Mouse (Mus musculus) CH12.LX (cell line): ENCODE measurements around the gene Shisal2b. TPM values are rescaled to one million over a fixed set of nuclear protein-coding genes. Genes with fewer than 3 reads are reported as not detected.

Experiments
- DNase-seq: peaks from one replicate; pipeline ENCODE4 v3.0.0-alpha.2; 2013; ENCODE audit errors: extremely low read depth
- H3K27ac ChIP-seq: 2 replicates; pipeline ENCODE4 v1.5.1; 2012; ENCODE audit warnings: low read depth, mild to moderate bottlenecking, control low read depth, moderate library complexity; ENCODE audit not compliant: insufficient read depth
- H3K27me3 ChIP-seq: replicated peaks from 2 replicates; pipeline ENCODE3; 2012; ENCODE audit warnings: inconsistent platforms
- H3K36me3 ChIP-seq, 2 experiments: replicated peaks in 1 of 2; 2 replicates each; pipeline versions ENCODE3 to v1.6.1; 2012; ENCODE audit warnings: inconsistent platforms in 1 of 2, low read length in 1 of 2, mild to moderate bottlenecking in 1 of 2, mixed read lengths in 1 of 2, moderate library complexity in 1 of 2; ENCODE audit not compliant: control insufficient read depth in 1 of 2, insufficient read depth in 1 of 2
- H3K4me1 ChIP-seq, 2 experiments: 2 replicates each; pipeline ENCODE4 v1.6.1; 2012; ENCODE audit warnings: inconsistent platforms in 1 of 2, moderate library complexity in 1 of 2; ENCODE audit not compliant: insufficient read depth in 2 of 2, control insufficient read depth in 1 of 2
- H3K4me2 ChIP-seq: 2 replicates; pipeline ENCODE4 v1.6.1; 2012; ENCODE audit warnings: low read depth, mild to moderate bottlenecking, control low read depth; ENCODE audit not compliant: poor library complexity, insufficient read depth, severe bottlenecking
- H3K4me3 ChIP-seq, 3 experiments: fragments of 150-350 bp in 1 of 3; sonication (generic) in 1 of 3; replicated peaks in 1 of 3; 2 replicates each; pipeline versions ENCODE3 to v1.5.1; 2011 to 2012; ENCODE audit warnings: low read depth in 2 of 3, low read length in 2 of 3, mild to moderate bottlenecking in 2 of 3, moderate library complexity in 2 of 3, control low read depth in 1 of 3, improper control_type of control experiment in 1 of 3, inconsistent platforms in 1 of 3, mixed read lengths in 1 of 3; ENCODE audit not compliant: poor library complexity in 1 of 3
- H3K79me2 ChIP-seq: replicated peaks from 2 replicates; pipeline ENCODE4 v1.6.1; 2012; ENCODE audit warnings: mild to moderate bottlenecking, moderate library complexity; ENCODE audit not compliant: control insufficient read depth, poor library complexity, insufficient read depth, severe bottlenecking; ENCODE audit errors: extremely low read depth
- H3K9ac ChIP-seq: 2 replicates; pipeline ENCODE4 v1.6.1; 2012; ENCODE audit warnings: low read depth, mild to moderate bottlenecking, control low read depth, moderate library complexity; ENCODE audit not compliant: insufficient read depth
- H3K9me3 ChIP-seq: replicated peaks from 2 replicates; pipeline ENCODE3; 2012; ENCODE audit warnings: low read length, inconsistent platforms, mixed read lengths
- BHLHE40 ChIP-seq: IDR thresholded peaks from 2 replicates; pipeline ENCODE4 v1.6.1; 2011; ENCODE audit warnings: mild to moderate bottlenecking, low read depth, low read length, improper control_type of control experiment
- CTCF ChIP-seq, 2 experiments: IDR thresholded peaks in 1 of 2; conservative IDR thresholded peaks in 1 of 2; 2 replicates each; pipeline ENCODE4 v1.5.1; 2011 to 2012; ENCODE audit warnings: low read depth in 2 of 2, low read length in 2 of 2, improper control_type of control experiment in 1 of 2, inconsistent platforms in 1 of 2, mild to moderate bottlenecking in 1 of 2, moderate library complexity in 1 of 2
- ELF1 ChIP-seq: IDR thresholded peaks from 2 replicates; pipeline ENCODE4 v1.6.1; 2014; ENCODE audit warnings: low read depth, mild to moderate bottlenecking, inconsistent platforms, low read length, improper control_type of control experiment
- HCFC1 ChIP-seq: IDR thresholded peaks from 2 replicates; pipeline ENCODE4 v1.6.1; 2012; ENCODE audit warnings: low read depth, mild to moderate bottlenecking, inconsistent platforms, low read length, improper control_type of control experiment
- IRF4 ChIP-seq: IDR thresholded peaks from 2 replicates; pipeline ENCODE4 v1.6.1; 2014; ENCODE audit warnings: low read depth, mild to moderate bottlenecking, inconsistent platforms, low read length, improper control_type of control experiment
- MAZ ChIP-seq: IDR thresholded peaks from 2 replicates; pipeline ENCODE4 v1.6.1; 2012; ENCODE audit warnings: low read depth, mild to moderate bottlenecking, inconsistent platforms, low read length, improper control_type of control experiment, moderate library complexity
- MEF2A ChIP-seq: IDR thresholded peaks from 2 replicates; pipeline ENCODE4 v1.6.1; 2014; ENCODE audit warnings: low read depth, mild to moderate bottlenecking, inconsistent platforms, low read length, improper control_type of control experiment, borderline replicate concordance
- MXI1 ChIP-seq: IDR thresholded peaks from 2 replicates; pipeline ENCODE4 v1.6.1; 2011; ENCODE audit warnings: mild to moderate bottlenecking, low read depth, low read length, improper control_type of control experiment
- NRF1 ChIP-seq: IDR thresholded peaks from 2 replicates; pipeline ENCODE4 v1.6.1; 2014; ENCODE audit warnings: low read depth, mild to moderate bottlenecking, inconsistent platforms, low read length, improper control_type of control experiment, moderate library complexity
- PAX5 ChIP-seq: IDR thresholded peaks from 2 replicates; pipeline ENCODE4 v1.6.1; 2012; ENCODE audit warnings: low read length, inconsistent platforms, mixed read lengths
- POLR2A ChIP-seq: IDR thresholded peaks from 2 replicates; pipeline ENCODE4 v1.6.1; 2011; ENCODE audit warnings: low read depth, mild to moderate bottlenecking, improper control_type of control experiment, low read length
- RAD21 ChIP-seq: IDR thresholded peaks from 2 replicates; pipeline ENCODE4 v1.6.1; 2011; ENCODE audit warnings: low read depth, mild to moderate bottlenecking, low read length, improper control_type of control experiment, moderate library complexity
- RCOR1 ChIP-seq: conservative IDR thresholded peaks from 2 replicates; pipeline ENCODE4 v1.6.1; 2012; ENCODE audit warnings: low read depth, mild to moderate bottlenecking, inconsistent platforms, low read length, improper control_type of control experiment
- SMC3 ChIP-seq: IDR thresholded peaks from 2 replicates; pipeline ENCODE4 v1.6.1; 2011; ENCODE audit warnings: low read depth, low read length, improper control_type of control experiment
- TBP ChIP-seq: conservative IDR thresholded peaks from 2 replicates; pipeline ENCODE4 v1.6.1; 2011; ENCODE audit warnings: low read depth, low read length, improper control_type of control experiment
- USF1 ChIP-seq: IDR thresholded peaks from 2 replicates; pipeline ENCODE4 v1.6.1; 2014; ENCODE audit warnings: low read depth, mild to moderate bottlenecking, inconsistent platforms, low read length, improper control_type of control experiment
- dilution Hi-C: fragments of 300-500 bp; cut with MboI; formaldehyde crosslinking; loops from 2 replicates; pipeline ENCODE4 v1.14.3; 2020; ENCODE audit warnings: low sequenced_read_pairs; ENCODE audit not compliant: extremely low pct_unique_long_range_greater_than_20kb, extremely low pct_ligation_motif_present
- in situ Hi-C: fragments of 300-500 bp; cut with MboI; formaldehyde crosslinking; loops from 3 replicates; pipeline ENCODE4 v1.14.3; 2019; ENCODE audit warnings: low sequenced_read_pairs, low pct_ligation_motif_present, low pct_unique_long_range_greater_than_20kb, mixed read lengths
- polyA plus RNA-seq: library from polyadenylated mRNA; unstranded; fragments of >175 nt; gene quantifications from 2 replicates; pipeline ENCODE4 v1.2.1, GENCODE M21; 2012; ENCODE audit warnings: low read depth; ENCODE audit not compliant: insufficient read length
- total RNA-seq, 2 experiments: library from RNA; depleted of rRNA; stranded (reverse); fragments of 300-350 nt in 1 of 2; fragments of >200 nt in 1 of 2; gene quantifications; 2 replicates each; pipeline ENCODE4 v1.2.3; 2012 to 2014

The Shisal2b gene
- total and polyA plus RNA-seq, 3 experiments = 0.17 TPM; not detected in 2

DNA sequence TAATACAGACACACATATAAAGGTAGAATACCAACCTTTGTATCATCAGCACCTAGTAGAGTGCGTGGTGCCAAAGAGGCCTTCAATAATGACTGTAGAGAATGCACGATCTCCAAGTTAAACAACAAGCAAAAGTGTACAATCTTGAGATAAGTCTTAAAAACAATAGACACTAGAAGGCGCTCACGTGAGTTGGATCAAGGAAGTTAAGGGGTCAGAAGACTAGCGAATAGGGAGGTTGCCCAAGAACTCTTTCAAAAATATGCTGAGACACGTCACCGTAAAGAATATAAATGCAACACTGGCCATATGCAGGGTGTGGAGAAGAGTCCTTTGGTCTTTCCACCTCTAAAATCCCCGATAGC, 47.4 kb downstream of the Shisal2b start:
- Histone ChIP-seq H3K9me3 (no peaks in the 10 kb centered on the region), H3K4me1 (peaks cover 5 to 34% of the 10 kb centered on the region in 2 experiments; a peak in 3 of 4 replicates), H3K79me2 (peaks cover 16% of the 10 kb centered on the region; the same call in 1 of the 2 replicates), H3K27ac (0 out of 2 replicates have a peak overlapping the region, but pooled peaks have one; percentile 36), H3K27me3 (no peaks in the 10 kb centered on the region), H3K4me2 (peak overlapping the region; percentile 81), H3K9ac (peak overlapping the region; percentile 56), H3K36me3 (peaks cover 3 to 31% of the 10 kb centered on the region in 2 experiments), H3K4me3 (peak overlapping the region; percentile 60 to 91 (median 84))
- dilution Hi-C loops (no loop called here), in situ Hi-C loops (no loop called here)
- no peak for TF ChIP-seq HCFC1
- TF ChIP-seq ELF1 = peak; percentile 29; the same call in 1 of the 2 replicates
- no peak for TF ChIP-seq MAZ
- TF ChIP-seq SMC3 = no peak
- TF ChIP-seq NRF1 = no peak
- TF ChIP-seq BHLHE40 = peak; percentile 70
- no peak for TF ChIP-seq TBP
- TF ChIP-seq PAX5 = no peak
- TF ChIP-seq MXI1 = no peak
- TF ChIP-seq MEF2A = no peak
- no peak for TF ChIP-seq USF1
- TF ChIP-seq CTCF (conservative IDR thresholded peaks at IDR 0.05 in 1 of 2, IDR thresholded peaks at IDR 0.05 in 1 of 2; ENCODE audit: low read depth in 2 of 2, low read length in 2 of 2) = peak in 1 of 2 experiments; percentile 26; a peak in 1 of 4 replicates
- TF ChIP-seq POLR2A = no peak
- no peak for DNase-seq

DNA sequence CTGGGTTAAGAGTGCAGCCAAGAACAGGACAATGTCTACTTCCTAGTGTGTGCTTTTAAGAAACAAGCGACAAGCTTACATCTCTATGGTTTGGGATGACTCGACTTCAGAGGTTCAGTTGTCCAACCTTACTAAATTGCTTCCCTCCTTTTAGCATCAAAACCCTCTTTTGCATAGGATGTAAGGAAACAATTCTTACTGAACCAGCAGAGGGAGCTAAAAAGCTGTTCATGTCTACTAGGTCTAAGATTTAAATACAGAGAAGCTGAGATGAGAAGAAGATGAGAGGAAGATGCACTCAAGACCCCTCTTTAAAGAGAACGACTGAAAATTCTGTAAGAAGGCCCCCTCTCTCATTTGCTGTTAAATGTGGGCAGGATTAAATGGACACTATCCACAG, 58.0 kb downstream of the Shisal2b start:
- H3K36me3 ChIP-seq = peaks cover 16 to 61% of the 10 kb centered on the region in 2 experiments
- in situ Hi-C loops (no loop called here), dilution Hi-C loops (no loop called here)
- H3K27ac ChIP-seq = no peak overlapping the region
- H3K79me2 ChIP-seq = no peaks in the 10 kb centered on the region
- peak; percentile 67 for DNase-seq
- peak; percentile 77 for TF ChIP-seq SMC3
- peak; percentile 80 for TF ChIP-seq RAD21
- no peak for TF ChIP-seq IRF4
- TF ChIP-seq RCOR1 = no peak
- TF ChIP-seq CTCF (conservative IDR thresholded peaks at IDR 0.05 in 1 of 2, IDR thresholded peaks at IDR 0.05 in 1 of 2; ENCODE audit: low read depth in 2 of 2, low read length in 2 of 2) = peak; percentile 23 to 78; a peak in 2 of 4 replicates
- no peaks in the 10 kb centered on the region for H3K4me1 ChIP-seq
- no peaks in the 10 kb centered on the region for H3K9me3 ChIP-seq
- no peak overlapping the region for H3K9ac ChIP-seq
- no peak overlapping the region for H3K4me2 ChIP-seq
- no peaks in the 10 kb centered on the region for H3K27me3 ChIP-seq
- H3K4me3 ChIP-seq = no peak overlapping the region
